Mouse (Mus musculus): Measurements from ENCODE around the gene Itsn2.

GRCm38 (mm10) chr12:4706901-4707300, 114.5 kb downstream of the Itsn2 start:
- TF ChIP-seq CTCF (IDR thresholded peaks at IDR 0.05; ENCODE audit: insufficient read depth, low read length) (no peak), POLR2A (IDR thresholded peaks at IDR 0.05; ENCODE audit: borderline replicate concordance, extremely low read depth, low read depth, low read length) (no peak)

Measured in lung, adult 2 months (tissue).